Mouse (Mus musculus): ENCODE data around the gene Sf3b4.

DNA sequence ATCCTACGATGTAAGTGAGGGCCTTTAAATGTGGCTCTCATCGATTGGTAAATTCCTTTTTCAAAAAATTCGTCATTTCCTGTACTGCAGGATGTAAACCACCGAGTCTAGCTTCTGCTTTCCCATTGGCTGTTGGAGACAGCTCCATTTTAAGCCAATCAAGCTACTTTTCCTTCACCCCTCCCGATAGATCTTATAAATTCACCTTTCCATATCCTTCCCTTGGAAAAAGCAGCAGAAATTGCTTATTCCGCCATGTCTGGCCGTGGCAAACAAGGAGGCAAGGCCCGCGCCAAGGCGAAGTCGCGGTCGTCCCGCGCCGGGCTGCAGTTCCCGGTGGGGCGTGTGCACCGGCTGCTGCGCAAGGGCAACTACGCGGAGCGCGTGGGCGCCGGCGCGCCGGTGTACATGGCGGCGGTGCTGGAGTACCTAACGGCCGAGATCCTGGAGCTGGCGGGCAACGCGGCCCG lies 47.6 kb downstream of the Sf3b4 start, which contains the start of the genes Bola1 and Hist2h2ab:
- TF ChIP-seq EP300 (optimal IDR thresholded peaks at IDR 0.05) = no peak
- no peak for TF ChIP-seq CTCF (IDR thresholded peaks at IDR 0.05; ENCODE audit: low read depth)

All from stomach, postnatal 0 days (tissue).